Mouse (Mus musculus) left cerebral cortex, adult 8-10 months (tissue): Measurements from ENCODE around the gene Ift81. TPM values are rescaled to one million over a fixed set of nuclear protein-coding genes. Genes with fewer than 3 reads are reported as not detected.
"Not testable (repeated sequence)": the region's sequence is repeated elsewhere in the genome, so short reads cannot be mapped to it uniquely, and the experiment has no call there.

ENCODE experiments used
- DNase-seq, 2 experiments: peaks; one replicate each; pipeline ENCODE4 v3.0.0; 2022; ENCODE audit warnings: low spot score in 2 of 2
- total RNA-seq, 4 experiments: library from RNA; stranded (reverse); gene quantifications; 2 replicates each; pipeline ENCODE4 v1.2.4; 2022

The Ift81 gene
- total RNA-seq = 10 to 100 TPM; 52.6 to 67.4 (median 57.2) TPM

GRCm38 (mm10) chr5:122613908-122614732 is at the start of gene Ift81:
Ift81 (minus strand) TSS chr5:122614518.
- DNase-seq = peak; percentile 86 to 92

GRCm38 (mm10) chr5:122662501-122662900 is 48.2 kb upstream of the Ift81 start:
- DNase-seq = no peak

GRCm38 (mm10) chr5:122656808-122657207 is 42.5 kb upstream of the Ift81 start:
- DNase-seq = no peak

- DNase-seq = no peak
Observed at GRCm38 (mm10) chr5:122654268-122654573, 39.9 kb upstream of the Ift81 start.

GRCm38 (mm10) chr5:122653446-122654267 is 39.3 kb upstream of the Ift81 start:
- DNase-seq = peak in 1 of 2 experiments; percentile 71

- DNase-seq = peak in 1 of 2 experiments; percentile 45
Observed at GRCm38 (mm10) chr5:122653112-122653445, 38.8 kb upstream of the Ift81 start.

GRCm38 (mm10) chr5:122652506-122652905 is 38.2 kb upstream of the Ift81 start:
- no peak for DNase-seq

- DNase-seq = no peak
Observed at GRCm38 (mm10) chr5:122650100-122650499, 35.8 kb upstream of the Ift81 start.

GRCm38 (mm10) chr5:122649264-122649663 is 34.9 kb upstream of the Ift81 start:
- DNase-seq = peak in 1 of 2 experiments; percentile 68

GRCm38 (mm10) chr5:122647952-122648374 is 33.6 kb upstream of the Ift81 start:
- not testable (repeated sequence) for DNase-seq

- no peak for DNase-seq
Observed at GRCm38 (mm10) chr5:122647256-122647924, 33.1 kb upstream of the Ift81 start.

- DNase-seq = no peak
Observed at GRCm38 (mm10) chr5:122646050-122646449, 31.7 kb upstream of the Ift81 start.

- DNase-seq = no peak
Observed at GRCm38 (mm10) chr5:122645290-122645689, 31.0 kb upstream of the Ift81 start.

GRCm38 (mm10) chr5:122644111-122644607 is 29.8 kb upstream of the Ift81 start:
- DNase-seq = no peak

- DNase-seq = peak in 1 of 2 experiments; percentile 54
Observed at GRCm38 (mm10) chr5:122643701-122644100, 29.4 kb upstream of the Ift81 start, which contains the start of gene P2rx7. P2rx7 (plus strand) TSS chr5:122643911.

GRCm38 (mm10) chr5:122639986-122640385 is 25.7 kb upstream of the Ift81 start:
- no peak for DNase-seq

GRCm38 (mm10) chr5:122639517-122639916 is 25.2 kb upstream of the Ift81 start:
- no peak for DNase-seq

GRCm38 (mm10) chr5:122638296-122638695 is 24.0 kb upstream of the Ift81 start:
- no peak for DNase-seq

- DNase-seq = no peak
Observed at GRCm38 (mm10) chr5:122636958-122637357, 22.6 kb upstream of the Ift81 start.

GRCm38 (mm10) chr5:122636308-122636707 is 22.0 kb upstream of the Ift81 start:
- no peak for DNase-seq

GRCm38 (mm10) chr5:122635228-122635627 is 20.9 kb upstream of the Ift81 start:
- DNase-seq = no peak

- DNase-seq = peak; percentile 60 to 76
Observed at GRCm38 (mm10) chr5:122627243-122627642, 12.9 kb upstream of the Ift81 start.
